Mouse (Mus musculus) lung, postnatal 0 days (tissue): Measurements from ENCODE around the gene Prmt7. TPM values are rescaled to one million over a fixed set of nuclear protein-coding genes. Genes with fewer than 3 reads are reported as not detected.

Source experiments
- ATAC-seq: fragments of 200-750 bp; cut with Nextera tagmentation; 2 replicates; pipeline ENCODE4 v1.8.0; 2017; ENCODE audit warnings: moderate library complexity
- DNase-seq: peaks from one replicate; pipeline ENCODE4 v3.0.0-alpha.2; 2016; ENCODE audit warnings: low spot score
- H3K27ac ChIP-seq: fragments of 300-500 bp; sonication (generic); 2 replicates; pipeline ENCODE4 v1.5.1; 2014; ENCODE audit warnings: antibody characterized with exemption, mild to moderate bottlenecking, low read length, mixed read lengths
- H3K27me3 ChIP-seq: fragments of 300-500 bp; sonication (generic); replicated peaks from 2 replicates; pipeline ENCODE4 v1.6.1; 2014; ENCODE audit warnings: low read length, mixed read lengths; ENCODE audit not compliant: insufficient read depth
- H3K36me3 ChIP-seq: fragments of 300-500 bp; sonication (generic); 2 replicates; pipeline ENCODE4 v1.6.1; 2014; ENCODE audit warnings: low read length, mixed read lengths; ENCODE audit not compliant: insufficient read depth
- H3K4me1 ChIP-seq: fragments of 300-500 bp; sonication (generic); 2 replicates; pipeline ENCODE4 v1.6.1; 2014; ENCODE audit warnings: antibody characterized with exemption, low read depth, low read length, mixed read lengths; ENCODE audit not compliant: insufficient read depth
- H3K4me2 ChIP-seq: fragments of 300-500 bp; sonication (generic); replicated peaks from 2 replicates; pipeline ENCODE4 v1.6.1; 2014; ENCODE audit warnings: low read depth, mild to moderate bottlenecking, low read length, moderate library complexity, mixed read lengths
- H3K4me3 ChIP-seq: fragments of 300-500 bp; sonication (generic); 2 replicates; pipeline ENCODE4 v1.5.1; 2014; ENCODE audit warnings: low read depth, low read length
- H3K9ac ChIP-seq: fragments of 300-500 bp; sonication (generic); replicated peaks from 2 replicates; pipeline ENCODE4 v1.6.1; 2014; ENCODE audit warnings: low read depth, mild to moderate bottlenecking
- H3K9me3 ChIP-seq: fragments of 300-500 bp; sonication (generic); 2 replicates; pipeline ENCODE4 v1.6.1; 2016; ENCODE audit warnings: low read length, mixed read lengths
- CTCF ChIP-seq: IDR thresholded peaks from 2 replicates; pipeline ENCODE4 v1.5.1; 2016; ENCODE audit warnings: antibody characterized with exemption, mild to moderate bottlenecking
- EP300 ChIP-seq: IDR thresholded peaks from 2 replicates; pipeline ENCODE4 v1.6.1; 2016; ENCODE audit warnings: antibody characterized with exemption, mild to moderate bottlenecking, control low read depth
- WGBS: fragments of 180-500 bp; shearing (Covaris S2); extraction: QIAGEN DNeasy Blood & Tissue Kit; methylation state at CpG from one replicate; pipeline ENCODE4 v1.1.7; 2014; 5-methylcytosine and 5-hydroxymethylcytosine counted together
- polyA plus RNA-seq: library from polyadenylated mRNA; unstranded; fragments of >200 nt; fragmentation: Nextera tagmentation; extraction: Ambion mirVana; gene quantifications from 2 replicates; pipeline ENCODE4 v1.2.1, GENCODE M21; 2015

The Prmt7 gene
- polyA plus RNA-seq, 1 experiment from 2014 or later = 19.4 TPM

GRCm38 (mm10) chr8:106287445-106287844 lies 76.7 kb downstream of the Prmt7 start:
- TF ChIP-seq EP300 (no peak), CTCF (no peak)
- Histone ChIP-seq H3K4me1 (no peaks in the 10 kb centered on the region), H3K9ac (no peak overlapping the region), H3K36me3 (no peaks in the 10 kb centered on the region), H3K27me3 (no peaks in the 10 kb centered on the region), H3K9me3 (no peaks in the 10 kb centered on the region), H3K4me2 (no peak overlapping the region), H3K27ac (no peak overlapping the region), H3K4me3 (no peak overlapping the region)
- no peak for DNase-seq
- WGBS = 19% methylated on average over 2 of the region's 2 CpGs
- no peak for ATAC-seq

GRCm38 (mm10) chr8:106288732-106289131 lies 78.0 kb downstream of the Prmt7 start:
- Histone ChIP-seq H3K27me3 (no peaks in the 10 kb centered on the region), H3K36me3 (no peaks in the 10 kb centered on the region), H3K4me1 (no peaks in the 10 kb centered on the region), H3K9me3 (no peaks in the 10 kb centered on the region), H3K4me3 (no peak overlapping the region), H3K9ac (no peak overlapping the region), H3K4me2 (no peak overlapping the region), H3K27ac (no peak overlapping the region)
- TF ChIP-seq CTCF = no peak
- TF ChIP-seq EP300 = no peak
- DNase-seq (no peak), ATAC-seq (no peak)
- WGBS = 20% methylated on average over 3 of the region's 3 CpGs

GRCm38 (mm10) chr8:106289464-106289863 lies 78.7 kb downstream of the Prmt7 start:
- no peak for DNase-seq
- Histone ChIP-seq H3K4me1 (no peaks in the 10 kb centered on the region), H3K36me3 (no peaks in the 10 kb centered on the region), H3K4me3 (no peak overlapping the region), H3K4me2 (no peak overlapping the region), H3K9me3 (no peaks in the 10 kb centered on the region), H3K27ac (no peak overlapping the region), H3K9ac (no peak overlapping the region), H3K27me3 (no peaks in the 10 kb centered on the region)
- TF ChIP-seq EP300 = no peak
- TF ChIP-seq CTCF = no peak
- 38% methylated on average over 7 of the region's 7 CpGs for WGBS
- ATAC-seq = no peak

GRCm38 (mm10) chr8:106292484-106293396 lies 82.0 kb downstream of the Prmt7 start:
- Histone ChIP-seq H3K27me3 (no peaks in the 10 kb centered on the region), H3K4me3 (no peak overlapping the region), H3K27ac (no peak overlapping the region), H3K4me1 (no peaks in the 10 kb centered on the region), H3K4me2 (no peak overlapping the region), H3K36me3 (no peaks in the 10 kb centered on the region), H3K9me3 (no peaks in the 10 kb centered on the region), H3K9ac (no peak overlapping the region)
- no peak for DNase-seq
- no peak for ATAC-seq
- WGBS = 68% methylated on average over 20 of the region's 20 CpGs
- no peak for TF ChIP-seq EP300

GRCm38 (mm10) chr8:106298261-106298660 lies 87.5 kb downstream of the Prmt7 start:
- DNase-seq (peak; percentile 14), ATAC-seq (0 out of 2 replicates have a peak, but pooled peaks have one; percentile 40)
- no peak overlapping the region for H3K4me3 ChIP-seq
- no peaks in the 10 kb centered on the region for H3K9me3 ChIP-seq
- 39% methylated on average over 5 of the region's 5 CpGs for WGBS
- no peaks in the 10 kb centered on the region for H3K27me3 ChIP-seq
- H3K4me2 ChIP-seq = no peak overlapping the region
- no peaks in the 10 kb centered on the region for H3K36me3 ChIP-seq
- no peak for TF ChIP-seq CTCF
- TF ChIP-seq EP300 = no peak
- H3K27ac ChIP-seq = no peak overlapping the region
- H3K4me1 ChIP-seq = no peaks in the 10 kb centered on the region
- H3K9ac ChIP-seq = no peak overlapping the region

- ATAC-seq (no peak), DNase-seq (no peak)
- H3K9me3 ChIP-seq = no peaks in the 10 kb centered on the region
- TF ChIP-seq CTCF (no peak), EP300 (no peak)
- H3K27me3 ChIP-seq = no peaks in the 10 kb centered on the region
- H3K4me1 ChIP-seq = no peaks in the 10 kb centered on the region
- no peak overlapping the region for H3K9ac ChIP-seq
- H3K36me3 ChIP-seq = no peaks in the 10 kb centered on the region
- H3K4me3 ChIP-seq = no peak overlapping the region
- no peak overlapping the region for H3K27ac ChIP-seq
- WGBS = 44% methylated on average over 1 of the region's 1 CpGs
- no peak overlapping the region for H3K4me2 ChIP-seq
Measured at GRCm38 (mm10) chr8:106298846-106299245, 88.1 kb downstream of the Prmt7 start.
